Mouse (Mus musculus) G1E (cell line): ENCODE data around the gene Klhl32. TPM values are rescaled to one million over a fixed set of nuclear protein-coding genes. Genes with fewer than 3 reads are reported as not detected.

Experiments used
- ATAC-seq: 2 replicates; pipeline ENCODE4 v1.8.0; 2016; ENCODE audit warnings: mild to moderate bottlenecking; ENCODE audit not compliant: insufficient number of reproducible peaks, poor library complexity, low FRiP score, severe bottlenecking; ENCODE audit errors: extremely low read depth
- DNase-seq: peaks from one replicate; pipeline ENCODE4 v3.0.0; 2012; ENCODE audit warnings: low spot score
- H3K27me3 ChIP-seq: 2 replicates; pipeline ENCODE4 v1.6.1; 2012; ENCODE audit warnings: mild to moderate bottlenecking, low read length, inconsistent platforms; ENCODE audit not compliant: insufficient read depth
- H3K36me3 ChIP-seq: replicated peaks from 2 replicates; pipeline ENCODE3; 2012; ENCODE audit warnings: mild to moderate bottlenecking, inconsistent platforms
- H3K4me1 ChIP-seq: 2 replicates; pipeline ENCODE4 v1.6.1; 2012; ENCODE audit warnings: low read depth, low read length, inconsistent platforms, mixed read lengths; ENCODE audit not compliant: insufficient read depth
- H3K4me3 ChIP-seq: 2 replicates; pipeline ENCODE4 v1.5.1; 2012; ENCODE audit warnings: low read depth, mild to moderate bottlenecking, inconsistent platforms, low read length, moderate library complexity, mixed read lengths
- H3K9me3 ChIP-seq: replicated peaks from 2 replicates; pipeline ENCODE4 v1.6.1; 2012; ENCODE audit warnings: inconsistent platforms
- CTCF ChIP-seq: IDR thresholded peaks from 2 replicates; pipeline ENCODE4 v1.5.1; 2012; ENCODE audit warnings: low read depth, low read length, inconsistent platforms, mixed read lengths
- GATA1 ChIP-seq: IDR thresholded peaks from 2 replicates; pipeline ENCODE4 v1.6.1; 2012; ENCODE audit warnings: borderline replicate concordance, low read length, inconsistent platforms, mixed read lengths
- GATA2 ChIP-seq: IDR thresholded peaks from 2 replicates; pipeline ENCODE4 v1.6.1; 2012; ENCODE audit warnings: low read depth, low read length, inconsistent platforms, borderline replicate concordance
- POLR2AphosphoS5 ChIP-seq: IDR thresholded peaks from 2 replicates; pipeline ENCODE4 v1.6.1; 2012; ENCODE audit warnings: low read depth, low read length, inconsistent platforms; ENCODE audit not compliant: insufficient replicate concordance
- TAL1 ChIP-seq: conservative IDR thresholded peaks from 2 replicates; pipeline ENCODE4 v1.6.1; 2012; ENCODE audit warnings: low read depth, low read length, inconsistent platforms, mixed read lengths
- polyA plus RNA-seq: library from polyadenylated mRNA; stranded (reverse); fragments of >175 nt; gene quantifications from 2 replicates; pipeline ENCODE4 v1.2.3, GENCODE M21; 2012
- total RNA-seq, 2 experiments: library from RNA; stranded (forward) in 1 of 2; stranded (reverse) in 1 of 2; fragments of 200-1000 nt in 1 of 2; fragments of >200 nt in 1 of 2; fragmentation: Nextera tagmentation in 1 of 2; gene quantifications; 2 replicates each; pipeline ENCODE4 v1.2.3; 2014 to 2017

Klhl32 gene
- total and polyA plus RNA-seq, 3 experiments: 0.02 to 0.05 TPM; not detected in 1

DNA sequence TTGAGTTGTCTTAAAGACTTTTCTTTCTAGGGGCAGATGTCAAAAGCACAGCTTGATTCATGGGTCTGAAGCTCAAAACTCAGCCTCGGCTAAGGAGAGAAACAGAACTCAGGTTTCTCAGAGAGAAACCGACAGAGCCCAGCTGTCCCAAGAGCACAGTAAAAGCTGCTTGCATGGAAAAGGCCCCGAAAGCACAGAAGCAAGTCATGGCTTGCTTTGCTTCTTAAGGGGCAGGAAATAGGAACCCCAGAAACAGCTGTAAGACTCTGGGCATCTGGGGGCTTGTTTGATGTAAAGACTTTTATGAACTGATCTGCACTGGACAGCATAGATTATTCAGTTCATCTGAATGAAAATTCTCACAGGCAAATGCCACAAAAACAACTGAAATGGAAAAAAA is 53.1 kb downstream of the Klhl32 start:
- ATAC-seq (no peak), DNase-seq (no peak)
- Histone ChIP-seq H3K36me3 (no peaks in the 10 kb centered on the region), H3K27me3 (peaks cover 3% of the 10 kb centered on the region; the same call in 1 of the 2 replicates), H3K4me3 (no peak overlapping the region), H3K9me3 (no peaks in the 10 kb centered on the region), H3K4me1 (no peaks in the 10 kb centered on the region)
- TF ChIP-seq TAL1: no peak
- TF ChIP-seq POLR2AphosphoS5: no peak
- TF ChIP-seq GATA2: no peak
- no peak for TF ChIP-seq CTCF
- no peak for TF ChIP-seq GATA1

DNA sequence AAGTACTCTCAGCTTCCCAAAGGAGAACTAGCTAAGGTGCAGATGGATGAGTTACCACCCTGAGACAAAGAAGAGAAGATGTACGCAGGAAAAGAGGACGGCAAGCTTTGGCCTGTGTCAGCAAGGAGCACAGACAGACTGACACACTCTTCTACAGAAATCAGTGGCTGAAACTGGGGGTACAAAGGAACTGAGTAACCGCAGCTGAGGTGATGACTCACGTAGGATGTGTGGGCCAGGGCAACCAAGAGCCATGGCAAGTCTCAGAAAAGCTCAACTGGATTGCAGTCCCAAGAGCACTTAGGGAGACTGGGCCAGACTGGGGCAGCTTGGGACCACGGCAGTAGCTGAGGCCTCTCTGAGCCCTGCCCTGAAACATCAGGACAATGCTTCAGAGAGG is 53.6 kb downstream of the Klhl32 start:
- TF ChIP-seq POLR2AphosphoS5: no peak
- H3K4me1 ChIP-seq: no peaks in the 10 kb centered on the region
- H3K36me3 ChIP-seq: no peaks in the 10 kb centered on the region
- DNase-seq (no peak), ATAC-seq (no peak)
- H3K4me3 ChIP-seq: no peak overlapping the region
- H3K27me3 ChIP-seq: peaks cover 3% of the 10 kb centered on the region; the same call in 1 of the 2 replicates
- H3K9me3 ChIP-seq: no peaks in the 10 kb centered on the region

DNA sequence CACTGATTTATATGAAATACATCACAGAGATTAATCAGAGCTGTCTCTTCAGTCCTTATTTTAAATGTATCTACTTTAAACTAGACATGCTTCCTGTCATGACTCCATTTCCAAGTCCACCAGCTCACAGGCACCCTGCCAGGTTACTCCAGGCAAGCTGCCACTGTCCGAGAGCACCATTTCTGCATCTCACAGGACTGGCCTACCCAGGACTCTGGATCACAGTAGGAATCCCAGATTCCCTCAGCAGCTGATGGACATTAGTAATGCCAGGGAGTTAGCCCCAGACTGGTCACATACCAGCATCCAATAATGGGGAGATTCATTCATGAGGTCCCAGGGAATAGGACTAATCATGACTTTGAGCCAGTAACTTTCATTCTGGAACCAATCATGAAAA is 54.7 kb downstream of the Klhl32 start:
- ATAC-seq: no peak
- TF ChIP-seq POLR2AphosphoS5 (no peak), CTCF (no peak), GATA2 (no peak)
- H3K27me3 ChIP-seq: peaks cover 3% of the 10 kb centered on the region; the same call in 1 of the 2 replicates
- H3K4me3 ChIP-seq: no peak overlapping the region
- H3K4me1 ChIP-seq: no peaks in the 10 kb centered on the region
- no peak for DNase-seq
- no peaks in the 10 kb centered on the region for H3K9me3 ChIP-seq
- H3K36me3 ChIP-seq: no peaks in the 10 kb centered on the region

DNA sequence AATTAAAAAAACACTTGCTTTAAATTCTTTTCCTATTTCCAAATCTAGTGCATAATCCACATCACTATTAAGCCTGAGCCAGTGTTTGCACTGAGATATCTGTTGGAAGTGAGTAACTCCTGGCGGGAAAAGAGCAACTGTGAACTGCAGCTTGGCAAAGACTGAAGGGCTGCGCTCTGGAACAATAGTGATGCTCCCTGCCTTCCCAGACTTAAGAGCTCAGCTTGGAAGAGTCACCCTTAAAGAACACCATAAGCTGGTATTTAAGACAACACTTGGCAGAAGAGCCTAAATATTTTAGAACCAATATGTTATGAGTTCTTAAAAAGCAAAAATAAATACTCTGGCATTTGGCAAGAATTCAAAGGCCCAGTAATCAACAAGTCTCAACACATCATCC is 55.7 kb downstream of the Klhl32 start:
- ATAC-seq (no peak), DNase-seq (no peak)
- Histone ChIP-seq H3K4me1 (no peaks in the 10 kb centered on the region), H3K36me3 (no peaks in the 10 kb centered on the region), H3K9me3 (no peaks in the 10 kb centered on the region), H3K27me3 (peaks cover 3% of the 10 kb centered on the region; the same call in 1 of the 2 replicates), H3K4me3 (no peak overlapping the region)
- TF ChIP-seq TAL1: no peak
- TF ChIP-seq CTCF: no peak
- TF ChIP-seq GATA2: no peak

DNA sequence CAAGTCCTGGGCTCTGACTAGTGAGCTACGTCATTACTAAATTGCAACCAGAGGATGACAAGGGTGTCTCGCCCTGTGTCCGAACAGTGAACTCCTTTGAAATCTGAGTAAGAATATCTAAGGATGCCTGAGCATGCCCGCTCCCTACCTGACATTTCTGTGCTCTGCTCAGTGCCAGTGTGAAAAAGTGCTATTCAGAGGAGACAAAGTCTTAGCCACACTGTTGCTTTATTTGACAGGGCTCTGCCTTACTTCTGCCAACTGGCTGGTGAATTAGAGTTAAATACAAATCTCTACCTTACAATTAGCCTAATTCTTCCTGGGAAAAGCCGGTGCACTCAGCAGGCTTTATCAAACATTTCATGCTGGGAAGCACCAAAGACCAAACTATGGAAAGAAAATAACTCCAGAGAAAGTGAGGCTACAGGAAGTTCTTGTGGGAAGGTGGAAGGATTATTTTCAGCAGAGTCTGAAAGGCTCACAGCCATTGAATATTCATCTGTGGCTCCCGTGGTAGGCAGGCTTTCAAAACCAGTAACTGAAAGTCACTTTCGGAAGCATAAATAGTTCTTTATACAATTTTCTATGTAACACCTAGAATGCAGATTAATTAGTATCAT is 57.1 kb downstream of the Klhl32 start:
- TF ChIP-seq GATA2: no peak
- TF ChIP-seq TAL1: no peak
- no peak for TF ChIP-seq GATA1
- TF ChIP-seq CTCF: no peak
- no peak for TF ChIP-seq POLR2AphosphoS5
- DNase-seq (no peak), ATAC-seq (no peak)
- no peaks in the 10 kb centered on the region for H3K9me3 ChIP-seq
- H3K4me3 ChIP-seq: no peak overlapping the region
- no peaks in the 10 kb centered on the region for H3K4me1 ChIP-seq
- no peaks in the 10 kb centered on the region for H3K36me3 ChIP-seq
- peaks cover 3% of the 10 kb centered on the region; the same call in 1 of the 2 replicates for H3K27me3 ChIP-seq

DNA sequence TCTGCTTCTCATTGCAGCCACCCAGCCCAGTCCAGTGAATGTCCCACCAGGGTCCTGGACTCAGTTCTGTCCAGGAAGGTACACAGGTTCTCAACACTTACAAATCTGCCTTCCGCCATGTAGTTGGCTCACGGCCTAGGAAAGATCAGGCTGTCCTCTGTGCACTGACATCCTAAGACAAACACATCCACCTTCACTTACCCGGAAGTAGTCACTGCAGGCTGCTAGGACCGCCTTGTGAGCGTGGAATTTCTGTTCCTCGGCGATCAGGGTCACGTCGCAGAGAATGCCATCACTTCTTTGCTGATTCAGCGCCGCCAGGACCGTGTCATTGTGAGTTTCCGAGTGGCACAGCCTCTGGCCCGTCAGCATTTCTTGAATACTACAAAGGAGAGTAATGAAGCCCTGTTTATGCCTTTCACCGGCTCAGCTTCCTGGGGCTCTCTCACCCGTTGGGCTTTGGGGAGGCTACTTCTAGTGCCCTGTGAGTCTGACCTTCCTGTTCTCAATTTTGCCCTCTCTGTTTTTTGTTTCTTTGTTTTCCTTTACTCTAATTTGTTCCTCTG is 58.4 kb downstream of the Klhl32 start:
- TF ChIP-seq CTCF (no peak), GATA2 (no peak), POLR2AphosphoS5 (no peak), GATA1 (no peak), TAL1 (no peak)
- ATAC-seq (no peak), DNase-seq (no peak)
- Histone ChIP-seq H3K27me3 (peaks cover 3% of the 10 kb centered on the region; the same call in 1 of the 2 replicates), H3K9me3 (no peaks in the 10 kb centered on the region), H3K36me3 (no peaks in the 10 kb centered on the region), H3K4me1 (no peaks in the 10 kb centered on the region), H3K4me3 (no peak overlapping the region)
